In genomic region chr8:9369201-9369600, GRCm38 (mm10) we compare ENCODE assay signal across 15 mouse cellular contexts.
"Had no signal": no experiment of that assay in that cellular context is flagged by ENCODE, and none has a peak within 500 bp of the region (broad histone marks: within the 10 kb centered on the region; RNA-seq: fewer than 3 reads in every experiment).

No protein-coding gene starts in this region.

- H3K4me2 ChIP-seq: liver, embryonic 12.5 days; lung, embryonic 14.5 days; neural tube, embryonic 15.5 days had no signal

- ATAC-seq: liver, embryonic 12.5 days had no signal

- H3K27ac ChIP-seq: left cerebral cortex, adult 2 months; limb, embryonic 10.5 days; liver, embryonic 12.5 days; midbrain, embryonic 10.5 days; neural tube, embryonic 15.5 days; stomach, postnatal 0 days had no signal

- H3K36me3 ChIP-seq: limb, embryonic 10.5 days; liver, embryonic 12.5 days; midbrain, embryonic 10.5 days; neural tube, embryonic 15.5 days had no signal

- H3K4me1 ChIP-seq: limb, embryonic 10.5 days; liver, embryonic 12.5 days; midbrain, embryonic 10.5 days had no signal

- H3K9ac ChIP-seq: liver, embryonic 12.5 days; lung, embryonic 14.5 days; neural tube, embryonic 15.5 days had no signal

- H3K9me3 ChIP-seq: limb, embryonic 10.5 days; liver, embryonic 12.5 days; midbrain, embryonic 10.5 days; neural tube, embryonic 15.5 days had no signal

- H3K27me3 ChIP-seq: liver, embryonic 12.5 days; neural tube, embryonic 15.5 days had no signal

- DNase-seq: kidney, postnatal 25 days; lung, embryonic 14.5 days; lung, postnatal 10 days; lung, postnatal 4 days; midbrain, embryonic 14.5 days; right cerebral cortex, adult 18-20 months; right cerebral cortex, postnatal 25 days; thymus, postnatal 25 days had no signal

- H3K4me3 ChIP-seq: left cerebral cortex, adult 2 months; limb, embryonic 10.5 days; liver, embryonic 12.5 days; midbrain, embryonic 10.5 days; myocyte; neural tube, embryonic 15.5 days had no signal
